Mouse (Mus musculus) liver, postnatal 0 days (tissue): ENCODE measurements around the gene Pnkp. TPM values are rescaled to one million over a fixed set of nuclear protein-coding genes. Genes with fewer than 3 reads are reported as not detected.

Experiments used
- ATAC-seq: fragments of 200-750 bp; cut with Nextera tagmentation; 2 replicates; pipeline ENCODE4 v1.8.0; 2017; ENCODE audit warnings: mild to moderate bottlenecking, moderate library complexity
- DNase-seq: peaks from one replicate; pipeline ENCODE4 v3.0.0-alpha.2; 2016
- H3K27ac ChIP-seq: fragments of 300-500 bp; sonication (generic); 2 replicates; pipeline ENCODE4 v1.5.1; 2014; ENCODE audit warnings: antibody characterized with exemption, moderate library complexity, mild to moderate bottlenecking, low read depth
- H3K27me3 ChIP-seq: fragments of 300-500 bp; sonication (generic); 2 replicates; pipeline ENCODE4 v1.6.1; 2014; ENCODE audit warnings: low read length, control low read depth, mixed read lengths; ENCODE audit not compliant: insufficient read depth
- H3K36me3 ChIP-seq: fragments of 300-500 bp; sonication (generic); replicated peaks from 2 replicates; pipeline ENCODE4 v1.6.1; 2014; ENCODE audit warnings: mild to moderate bottlenecking, control low read depth, low read length, moderate library complexity, mixed read lengths; ENCODE audit not compliant: insufficient read depth
- H3K4me1 ChIP-seq: fragments of 300-500 bp; sonication (generic); 2 replicates; pipeline ENCODE4 v1.6.1; 2014; ENCODE audit warnings: antibody characterized with exemption, mild to moderate bottlenecking, control low read depth; ENCODE audit not compliant: insufficient read depth
- H3K4me2 ChIP-seq: fragments of 300-500 bp; sonication (generic); 2 replicates; pipeline ENCODE4 v1.6.1; 2014; ENCODE audit warnings: low read depth, mild to moderate bottlenecking, low read length, moderate library complexity, mixed read lengths
- H3K4me3 ChIP-seq: fragments of 300-500 bp; sonication (generic); 2 replicates; pipeline ENCODE4 v1.5.1; 2014; ENCODE audit warnings: low read depth, low read length
- H3K9ac ChIP-seq: fragments of 300-500 bp; sonication (generic); replicated peaks from 2 replicates; pipeline ENCODE4 v1.6.1; 2014; ENCODE audit warnings: mild to moderate bottlenecking, moderate library complexity
- H3K9me3 ChIP-seq: fragments of 300-500 bp; sonication (generic); 2 replicates; pipeline ENCODE4 v1.6.1; 2016; ENCODE audit warnings: mild to moderate bottlenecking, control low read depth, low read length, mixed read lengths
- CTCF ChIP-seq: sonication (generic); IDR thresholded peaks from 2 replicates; pipeline ENCODE4 v1.5.1; 2016; ENCODE audit warnings: antibody characterized with exemption, low read depth
- EP300 ChIP-seq: IDR thresholded peaks from 2 replicates; pipeline ENCODE4 v1.6.1; 2016; ENCODE audit warnings: antibody characterized with exemption, low read depth, mild to moderate bottlenecking
- WGBS: fragments of 180-500 bp; shearing (Covaris S2); extraction: QIAGEN DNeasy Blood & Tissue Kit; methylation state at CpG from one replicate; pipeline ENCODE4 v1.1.7; 2014; ENCODE audit not compliant: insufficient replicate concordance; 5-methylcytosine and 5-hydroxymethylcytosine counted together
- polyA plus RNA-seq: library from polyadenylated mRNA; unstranded; fragments of >200 nt; fragmentation: Nextera tagmentation; extraction: Ambion mirVana; gene quantifications from 2 replicates; pipeline ENCODE4 v1.2.1, GENCODE M21; 2015

Pnkp gene
- polyA plus RNA-seq, 1 experiment from 2014 or later, result 27.9 TPM

GRCm38 (mm10) chr7:44859896-44860295 lies 3.0 kb downstream of the Pnkp start:
- no peak for TF ChIP-seq EP300
- no peak for TF ChIP-seq CTCF
- no peak for ATAC-seq
- 86% methylated on average over 11 of the region's 11 CpGs for WGBS
- H3K4me1 ChIP-seq, result peaks cover 31% of the 10 kb centered on the region
- no peaks in the 10 kb centered on the region for H3K27me3 ChIP-seq
- no peak overlapping the region for H3K27ac ChIP-seq
- H3K4me3 ChIP-seq, result no peak overlapping the region
- no peak for DNase-seq
- peak overlapping the region; percentile 100 for H3K4me2 ChIP-seq
- no peak overlapping the region for H3K9ac ChIP-seq
- H3K36me3 ChIP-seq, result peaks cover 38% of the 10 kb centered on the region
- no peaks in the 10 kb centered on the region for H3K9me3 ChIP-seq

DNA sequence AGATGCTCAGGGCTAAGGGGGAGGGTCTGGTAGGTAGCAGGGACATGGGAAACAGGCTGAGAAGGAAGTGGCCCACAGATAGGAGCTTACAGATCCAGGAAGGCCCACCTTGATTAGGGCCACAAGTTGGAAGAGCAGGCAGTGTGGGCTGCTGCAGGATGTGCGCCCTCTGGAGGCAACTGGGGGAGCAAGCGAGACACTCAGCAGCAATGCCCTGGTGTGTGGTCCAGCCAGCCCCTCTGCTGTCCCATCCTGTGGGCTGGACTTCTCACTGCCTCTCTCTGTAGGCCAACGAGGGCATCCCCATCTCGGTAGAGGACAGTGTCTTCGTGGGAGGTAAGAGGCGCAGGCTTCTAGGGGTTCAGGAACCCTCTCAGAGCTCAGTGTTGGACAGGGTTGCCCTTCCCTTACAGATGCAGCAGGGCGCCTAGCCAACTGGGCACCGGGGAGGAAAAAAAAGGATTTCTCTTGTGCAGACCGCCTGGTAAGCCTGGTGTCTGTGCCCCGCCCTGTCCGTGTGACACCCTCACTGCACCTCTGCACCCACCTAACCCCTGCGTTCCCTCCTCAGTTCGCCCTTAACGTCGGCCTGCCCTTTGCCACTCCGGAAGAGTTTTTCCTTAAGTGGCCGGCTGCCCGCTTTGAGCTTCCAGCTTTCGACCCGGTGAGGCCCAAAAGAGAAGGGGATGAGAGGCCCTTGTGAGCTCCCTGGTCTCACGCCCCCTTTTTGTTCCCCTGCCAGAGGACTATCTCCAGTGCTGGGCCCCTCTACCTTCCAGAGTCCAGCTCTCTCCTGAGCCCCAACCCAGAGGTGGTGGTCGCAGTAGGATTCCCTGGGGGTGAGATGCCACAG lies 3.9 kb downstream of the Pnkp start:
- no peaks in the 10 kb centered on the region for H3K27me3 ChIP-seq
- peak; percentile 83 for DNase-seq
- no peak overlapping the region for H3K4me3 ChIP-seq
- 62% methylated on average over 22 of the region's 22 CpGs for WGBS
- no peak overlapping the region for H3K9ac ChIP-seq
- no peaks in the 10 kb centered on the region for H3K9me3 ChIP-seq
- H3K4me2 ChIP-seq, result peak overlapping the region; percentile 18
- H3K27ac ChIP-seq, result 0 out of 2 replicates have a peak overlapping the region, but pooled peaks have one; percentile 6
- ATAC-seq, result peak; percentile 18; the same call in 1 of the 2 replicates
- H3K36me3 ChIP-seq, result peaks cover 38% of the 10 kb centered on the region
- H3K4me1 ChIP-seq, result peaks cover 31% of the 10 kb centered on the region
- TF ChIP-seq EP300, result no peak
- peak; percentile 96 for TF ChIP-seq CTCF

DNA sequence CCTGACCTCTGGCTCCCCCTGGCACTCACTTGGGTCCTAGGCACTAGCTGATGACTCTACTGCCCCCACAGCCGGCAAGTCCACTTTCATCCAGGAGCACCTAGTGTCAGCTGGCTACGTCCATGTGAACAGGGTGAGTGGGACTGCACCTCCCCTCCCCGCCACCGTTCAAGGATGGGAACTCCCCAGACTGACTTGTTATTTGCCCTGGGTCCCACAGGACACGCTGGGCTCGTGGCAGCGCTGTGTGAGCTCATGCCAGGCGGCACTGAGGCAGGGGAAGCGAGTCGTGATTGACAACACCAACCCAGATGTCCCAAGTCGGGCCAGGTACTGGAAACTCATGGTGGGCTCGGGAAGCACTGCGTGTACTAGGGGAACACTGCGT lies 4.5 kb downstream of the Pnkp start:
- DNase-seq (no peak), ATAC-seq (no peak)
- 80% methylated on average over 14 of the region's 14 CpGs for WGBS
- Histone ChIP-seq H3K9ac (no peak overlapping the region), H3K4me1 (peaks cover 31% of the 10 kb centered on the region), H3K4me3 (no peak overlapping the region), H3K9me3 (no peaks in the 10 kb centered on the region), H3K27ac (no peak overlapping the region), H3K4me2 (no peak overlapping the region), H3K36me3 (peaks cover 38% of the 10 kb centered on the region), H3K27me3 (no peaks in the 10 kb centered on the region)
- TF ChIP-seq EP300, result no peak

DNA sequence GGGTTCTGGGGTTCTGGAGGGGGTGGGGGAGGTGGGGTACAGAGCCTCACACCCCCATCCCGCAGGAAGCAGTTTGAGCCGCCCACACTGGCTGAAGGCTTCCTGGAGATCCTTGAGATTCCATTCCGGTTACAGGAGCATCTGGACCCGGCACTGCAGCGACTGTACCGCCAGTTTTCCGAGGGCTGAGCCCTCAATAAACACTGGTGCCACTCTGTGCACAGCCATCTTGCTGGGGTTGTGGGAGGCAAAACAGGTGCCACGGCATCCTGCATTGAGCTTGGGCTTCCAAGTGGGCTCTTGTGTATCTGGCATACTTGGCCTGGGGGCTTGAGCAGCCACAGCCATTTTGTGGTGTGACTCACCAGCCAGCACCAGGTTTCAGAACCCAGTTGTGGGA lies 5.5 kb downstream of the Pnkp start:
- peaks cover 38% of the 10 kb centered on the region for H3K4me1 ChIP-seq
- ATAC-seq, result no peak
- TF ChIP-seq CTCF (no peak), EP300 (no peak)
- DNase-seq, result no peak
- peaks cover 38% of the 10 kb centered on the region for H3K36me3 ChIP-seq
- no peak overlapping the region for H3K4me3 ChIP-seq
- no peaks in the 10 kb centered on the region for H3K27me3 ChIP-seq
- no peak overlapping the region for H3K27ac ChIP-seq
- H3K9me3 ChIP-seq, result no peaks in the 10 kb centered on the region
- no peak overlapping the region for H3K4me2 ChIP-seq
- H3K9ac ChIP-seq, result no peak overlapping the region
- WGBS, result 96% methylated on average over 8 of the region's 8 CpGs

DNA sequence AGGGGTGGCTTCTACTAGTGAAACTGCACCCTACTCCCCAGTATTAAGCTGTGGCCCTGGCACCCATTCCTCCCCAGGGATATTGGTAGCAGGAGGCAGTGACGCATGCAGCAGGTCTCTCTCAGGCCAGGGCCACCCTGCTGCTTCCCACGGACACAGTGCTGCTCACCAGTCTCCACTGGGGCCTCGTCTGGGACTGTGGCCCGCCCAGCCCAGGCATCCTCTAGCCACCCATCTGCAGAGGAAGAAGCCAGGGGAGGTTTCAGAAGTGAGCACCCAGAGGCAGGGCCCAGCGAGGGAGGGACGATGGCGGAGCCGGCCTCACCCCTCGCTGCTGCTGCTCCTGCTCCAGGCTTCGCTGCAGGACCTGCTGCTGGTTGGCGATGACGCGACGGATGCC lies 6.3 kb downstream of the Pnkp start:
- H3K36me3 ChIP-seq, result peaks cover 38% of the 10 kb centered on the region
- H3K4me3 ChIP-seq, result no peak overlapping the region
- no peaks in the 10 kb centered on the region for H3K9me3 ChIP-seq
- H3K4me1 ChIP-seq, result peaks cover 40% of the 10 kb centered on the region
- DNase-seq, result no peak
- TF ChIP-seq EP300 (no peak), CTCF (no peak)
- H3K27me3 ChIP-seq, result no peaks in the 10 kb centered on the region
- H3K4me2 ChIP-seq, result no peak overlapping the region
- H3K27ac ChIP-seq, result no peak overlapping the region
- H3K9ac ChIP-seq, result no peak overlapping the region
- ATAC-seq, result no peak
- WGBS, result 90% methylated on average over 14 of the region's 14 CpGs

DNA sequence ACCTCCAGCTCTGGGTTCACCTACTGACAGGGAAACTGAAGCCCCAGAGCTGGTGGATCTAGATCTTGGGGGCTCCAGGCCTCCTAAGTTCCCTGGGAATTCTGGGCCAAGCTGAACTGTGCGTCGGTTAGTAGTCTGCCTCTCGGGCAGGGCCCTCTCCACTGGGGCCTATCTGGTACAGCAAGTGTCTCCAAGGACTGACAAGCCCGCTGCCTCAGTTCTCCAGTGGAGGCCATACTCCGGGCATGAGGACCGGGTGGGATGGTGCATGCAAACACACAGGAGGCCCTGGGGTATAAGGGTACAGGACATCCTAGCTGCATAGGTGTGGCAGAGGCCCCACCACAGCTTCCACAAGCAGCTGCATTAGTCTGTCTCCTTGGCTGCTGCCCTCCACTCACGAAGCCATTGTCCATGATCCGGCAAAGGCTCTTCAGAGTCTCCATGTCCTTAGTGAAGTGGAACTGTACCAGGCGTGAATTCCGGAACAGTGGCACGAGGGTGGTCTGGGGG lies 7.1 kb downstream of the Pnkp start:
- Histone ChIP-seq H3K27me3 (no peaks in the 10 kb centered on the region), H3K4me3 (no peak overlapping the region), H3K27ac (no peak overlapping the region), H3K36me3 (peaks cover 38% of the 10 kb centered on the region), H3K4me1 (peaks cover 42% of the 10 kb centered on the region), H3K9ac (no peak overlapping the region), H3K9me3 (no peaks in the 10 kb centered on the region), H3K4me2 (no peak overlapping the region)
- ATAC-seq, result no peak
- no peak for DNase-seq
- 87% methylated on average over 11 of the region's 11 CpGs for WGBS
- TF ChIP-seq CTCF (no peak), EP300 (no peak)
